Mouse (Mus musculus): Measurements from ENCODE around the gene Foxp2. TPM values are rescaled to one million over a fixed set of nuclear protein-coding genes. Genes with fewer than 3 reads are reported as not detected.

Gene Foxp2
- polyA plus RNA-seq (2014; fragmentation: Illumina TruSeq; extraction: RNeasy Lipid Tissue Mini Kit (QIAGEN cat#74804); ENCODE audit: low read depth, low replicate concordance) = 28.5 TPM

DNA sequence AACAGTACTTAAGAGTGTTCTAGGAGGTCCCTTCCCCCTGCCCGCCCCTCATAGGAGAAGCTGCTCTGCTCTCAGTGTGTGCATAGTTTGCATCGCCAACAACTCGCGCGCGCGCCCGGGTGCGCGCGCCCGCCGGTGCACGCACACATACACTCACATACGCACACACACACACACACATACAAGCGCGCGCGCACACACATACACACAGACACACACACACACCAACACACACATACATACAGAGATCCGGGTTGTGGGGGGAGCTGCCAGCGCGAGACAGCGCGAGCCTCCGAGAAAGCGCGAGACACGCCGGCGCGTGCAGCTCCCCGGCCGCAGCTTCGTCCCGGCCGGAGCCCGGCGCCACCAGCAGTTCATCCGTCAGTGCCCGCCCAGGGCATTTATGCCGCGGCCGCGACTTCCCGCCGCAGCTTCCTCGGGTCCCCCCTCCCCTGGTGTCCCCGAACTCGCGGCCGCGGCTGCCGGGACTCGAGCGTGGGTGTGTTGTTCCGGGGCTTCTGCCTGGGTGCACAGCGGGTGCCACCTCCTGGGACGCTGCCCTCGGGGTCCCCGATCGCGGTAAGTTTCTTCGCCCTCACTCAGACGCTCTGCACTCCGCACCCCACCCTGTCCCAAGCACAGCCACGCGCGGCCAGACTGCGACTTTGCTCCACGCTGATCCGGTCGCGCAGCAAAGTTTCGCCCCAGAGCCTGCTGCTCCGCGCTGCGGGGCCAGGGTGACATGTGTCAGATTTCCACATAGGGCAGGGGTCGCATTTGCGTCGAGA is at the start of gene Foxp2:
TSS of gene Foxp2 (plus strand) at position 167 of the 788 bp plus-strand sequence.

Other genes with a start within 250 kb of the Foxp2 start
- gene Ppp1r3a, start 146.1 kb upstream of the Foxp2 start, polyA plus RNA-seq (2014; fragmentation: Illumina TruSeq; extraction: RNeasy Lipid Tissue Mini Kit (QIAGEN cat#74804); ENCODE audit: low read depth, low replicate concordance) = not detected

Data from sigmoid colon, adult 10 weeks (tissue).